Mouse (Mus musculus) G1E (cell line): ENCODE measurements around the gene Stk24. TPM values are rescaled to one million over a fixed set of nuclear protein-coding genes. Genes with fewer than 3 reads are reported as not detected.

Source experiments
- ATAC-seq: 2 replicates; pipeline ENCODE4 v1.8.0; 2016; ENCODE audit warnings: mild to moderate bottlenecking; ENCODE audit not compliant: insufficient number of reproducible peaks, poor library complexity, low FRiP score, severe bottlenecking; ENCODE audit errors: extremely low read depth
- DNase-seq: peaks from one replicate; pipeline ENCODE4 v3.0.0; 2012; ENCODE audit warnings: low spot score
- H3K27me3 ChIP-seq: 2 replicates; pipeline ENCODE4 v1.6.1; 2012; ENCODE audit warnings: mild to moderate bottlenecking, low read length, inconsistent platforms; ENCODE audit not compliant: insufficient read depth
- H3K36me3 ChIP-seq: replicated peaks from 2 replicates; pipeline ENCODE3; 2012; ENCODE audit warnings: mild to moderate bottlenecking, inconsistent platforms
- H3K4me1 ChIP-seq: 2 replicates; pipeline ENCODE4 v1.6.1; 2012; ENCODE audit warnings: low read depth, low read length, inconsistent platforms, mixed read lengths; ENCODE audit not compliant: insufficient read depth
- H3K4me3 ChIP-seq: 2 replicates; pipeline ENCODE4 v1.5.1; 2012; ENCODE audit warnings: low read depth, mild to moderate bottlenecking, inconsistent platforms, low read length, moderate library complexity, mixed read lengths
- H3K9me3 ChIP-seq: replicated peaks from 2 replicates; pipeline ENCODE4 v1.6.1; 2012; ENCODE audit warnings: inconsistent platforms
- CTCF ChIP-seq: IDR thresholded peaks from 2 replicates; pipeline ENCODE4 v1.5.1; 2012; ENCODE audit warnings: low read depth, low read length, inconsistent platforms, mixed read lengths
- GATA1 ChIP-seq: IDR thresholded peaks from 2 replicates; pipeline ENCODE4 v1.6.1; 2012; ENCODE audit warnings: borderline replicate concordance, low read length, inconsistent platforms, mixed read lengths
- GATA2 ChIP-seq: IDR thresholded peaks from 2 replicates; pipeline ENCODE4 v1.6.1; 2012; ENCODE audit warnings: low read depth, low read length, inconsistent platforms, borderline replicate concordance
- POLR2AphosphoS5 ChIP-seq: IDR thresholded peaks from 2 replicates; pipeline ENCODE4 v1.6.1; 2012; ENCODE audit warnings: low read depth, low read length, inconsistent platforms; ENCODE audit not compliant: insufficient replicate concordance
- TAL1 ChIP-seq: conservative IDR thresholded peaks from 2 replicates; pipeline ENCODE4 v1.6.1; 2012; ENCODE audit warnings: low read depth, low read length, inconsistent platforms, mixed read lengths
- polyA plus RNA-seq: library from polyadenylated mRNA; stranded (reverse); fragments of >175 nt; gene quantifications from 2 replicates; pipeline ENCODE4 v1.2.3, GENCODE M21; 2012
- total RNA-seq, 2 experiments: library from RNA; stranded (forward) in 1 of 2; stranded (reverse) in 1 of 2; fragments of 200-1000 nt in 1 of 2; fragments of >200 nt in 1 of 2; fragmentation: Nextera tagmentation in 1 of 2; gene quantifications; 2 replicates each; pipeline ENCODE4 v1.2.3; 2014 to 2017

Gene Stk24
- total and polyA plus RNA-seq, 3 experiments, result 90.5 to 156 (median 92.9) TPM

GRCm38 (mm10) chr14:121254869-121255268 is 124.9 kb downstream of the Stk24 start:
- peaks cover 13% of the 10 kb centered on the region for H3K27me3 ChIP-seq
- no peak for TF ChIP-seq POLR2AphosphoS5
- no peak for TF ChIP-seq TAL1
- no peak for TF ChIP-seq GATA2
- TF ChIP-seq CTCF, result no peak
- TF ChIP-seq GATA1, result no peak
- H3K9me3 ChIP-seq, result no peaks in the 10 kb centered on the region
- no peaks in the 10 kb centered on the region for H3K4me1 ChIP-seq
- no peaks in the 10 kb centered on the region for H3K36me3 ChIP-seq
- DNase-seq (no peak), ATAC-seq (no peak)
- no peak overlapping the region for H3K4me3 ChIP-seq

DNA sequence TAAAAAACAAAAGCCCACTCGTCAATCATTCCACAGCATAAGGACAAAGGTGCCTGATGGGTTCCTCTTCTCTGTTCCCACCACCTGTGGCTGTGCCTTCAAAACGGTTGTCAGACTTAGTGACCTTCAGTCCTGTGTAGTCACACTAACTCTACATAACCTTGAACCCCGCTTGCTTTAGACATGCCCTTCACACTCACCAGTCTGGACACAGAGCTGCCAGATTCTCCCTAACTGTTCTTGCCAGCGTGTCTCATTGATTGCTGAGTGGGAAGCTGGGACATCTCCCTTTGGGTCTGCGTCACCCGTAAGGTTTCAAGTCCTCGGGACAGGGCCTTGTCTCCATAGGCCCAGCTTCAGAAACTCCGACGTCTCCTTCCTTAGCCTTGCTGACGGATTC is 127.3 kb downstream of the Stk24 start:
- Histone ChIP-seq H3K4me1 (no peaks in the 10 kb centered on the region), H3K27me3 (peaks cover 10% of the 10 kb centered on the region), H3K36me3 (no peaks in the 10 kb centered on the region), H3K9me3 (no peaks in the 10 kb centered on the region), H3K4me3 (no peak overlapping the region)
- TF ChIP-seq POLR2AphosphoS5 (no peak), GATA2 (no peak), GATA1 (no peak), TAL1 (no peak), CTCF (no peak)
- DNase-seq (no peak), ATAC-seq (no peak)

GRCm38 (mm10) chr14:121251708-121252107 is 128.1 kb downstream of the Stk24 start:
- DNase-seq, result no peak
- ATAC-seq, result no peak
- Histone ChIP-seq H3K4me1 (no peaks in the 10 kb centered on the region), H3K36me3 (no peaks in the 10 kb centered on the region), H3K4me3 (no peak overlapping the region), H3K27me3 (peaks cover 10% of the 10 kb centered on the region), H3K9me3 (no peaks in the 10 kb centered on the region)
- TF ChIP-seq GATA2 (no peak), POLR2AphosphoS5 (no peak), CTCF (no peak), GATA1 (no peak), TAL1 (no peak)

- Histone ChIP-seq H3K27me3 (peaks cover 10% of the 10 kb centered on the region), H3K4me3 (no peak overlapping the region), H3K36me3 (no peaks in the 10 kb centered on the region), H3K4me1 (no peaks in the 10 kb centered on the region), H3K9me3 (no peaks in the 10 kb centered on the region)
- TF ChIP-seq GATA2, result no peak
- no peak for TF ChIP-seq CTCF
- TF ChIP-seq TAL1, result no peak
- TF ChIP-seq GATA1, result no peak
- TF ChIP-seq POLR2AphosphoS5, result no peak
- ATAC-seq, result no peak
- DNase-seq, result no peak
Observed at GRCm38 (mm10) chr14:121251099-121251498, 128.7 kb downstream of the Stk24 start.

DNA sequence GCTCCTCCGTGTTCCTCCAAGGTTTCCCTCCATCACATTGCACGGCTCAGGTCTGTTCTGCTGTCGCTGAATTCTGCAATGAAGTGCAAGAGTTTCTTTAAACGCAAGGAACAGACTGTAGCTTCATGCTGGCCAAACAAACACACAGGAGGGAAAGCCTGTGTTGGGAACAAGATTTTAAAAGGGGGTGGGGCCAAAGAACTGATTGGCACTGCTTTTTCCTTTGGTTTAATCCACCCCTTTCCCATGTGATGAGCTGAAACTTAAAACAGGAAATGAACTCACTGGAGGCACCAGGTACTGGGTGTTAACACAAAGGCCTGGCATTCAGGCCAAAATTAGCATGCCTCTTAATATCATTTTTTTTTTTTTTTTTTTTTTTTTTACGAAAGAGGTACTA is 131.5 kb downstream of the Stk24 start:
- H3K4me1 ChIP-seq, result no peaks in the 10 kb centered on the region
- TF ChIP-seq GATA1, result no peak
- no peak for TF ChIP-seq CTCF
- H3K9me3 ChIP-seq, result peaks cover 7% of the 10 kb centered on the region
- H3K36me3 ChIP-seq, result no peaks in the 10 kb centered on the region
- H3K4me3 ChIP-seq, result no peak overlapping the region
- no peak for DNase-seq
- ATAC-seq, result no peak
- peaks cover 10% of the 10 kb centered on the region for H3K27me3 ChIP-seq

- ATAC-seq (no peak), DNase-seq (no peak)
- no peak for TF ChIP-seq POLR2AphosphoS5
- TF ChIP-seq GATA1, result no peak
- TF ChIP-seq TAL1, result no peak
- no peak for TF ChIP-seq CTCF
- no peak for TF ChIP-seq GATA2
Observed at GRCm38 (mm10) chr14:121247287-121247686, 132.5 kb downstream of the Stk24 start.

GRCm38 (mm10) chr14:121246048-121246731 is 133.6 kb downstream of the Stk24 start:
- peaks cover 8% of the 10 kb centered on the region for H3K9me3 ChIP-seq
- no peak for TF ChIP-seq TAL1
- TF ChIP-seq POLR2AphosphoS5, result no peak
- no peak for TF ChIP-seq GATA2
- TF ChIP-seq CTCF, result no peak
- TF ChIP-seq GATA1, result no peak
- H3K27me3 ChIP-seq, result peaks cover 8% of the 10 kb centered on the region
- no peaks in the 10 kb centered on the region for H3K36me3 ChIP-seq
- ATAC-seq, result no peak
- H3K4me3 ChIP-seq, result no peak overlapping the region
- DNase-seq, result no peak
- no peaks in the 10 kb centered on the region for H3K4me1 ChIP-seq

More at GRCm38 (mm10) chr14:121247287-121247686, 132.5 kb downstream of the Stk24 start:
- Histone ChIP-seq H3K4me1 (no peaks in the 10 kb centered on the region), H3K9me3 (peaks cover 8% of the 10 kb centered on the region), H3K36me3 (no peaks in the 10 kb centered on the region), H3K27me3 (peaks cover 10% of the 10 kb centered on the region), H3K4me3 (no peak overlapping the region)
